Mouse (Mus musculus): ENCODE measurements around the gene Cfap221. TPM values are rescaled to one million over a fixed set of nuclear protein-coding genes. Genes with fewer than 3 reads are reported as not detected.

The Cfap221 gene
- total RNA-seq (2017) = not detected in 2 replicates

DNA sequence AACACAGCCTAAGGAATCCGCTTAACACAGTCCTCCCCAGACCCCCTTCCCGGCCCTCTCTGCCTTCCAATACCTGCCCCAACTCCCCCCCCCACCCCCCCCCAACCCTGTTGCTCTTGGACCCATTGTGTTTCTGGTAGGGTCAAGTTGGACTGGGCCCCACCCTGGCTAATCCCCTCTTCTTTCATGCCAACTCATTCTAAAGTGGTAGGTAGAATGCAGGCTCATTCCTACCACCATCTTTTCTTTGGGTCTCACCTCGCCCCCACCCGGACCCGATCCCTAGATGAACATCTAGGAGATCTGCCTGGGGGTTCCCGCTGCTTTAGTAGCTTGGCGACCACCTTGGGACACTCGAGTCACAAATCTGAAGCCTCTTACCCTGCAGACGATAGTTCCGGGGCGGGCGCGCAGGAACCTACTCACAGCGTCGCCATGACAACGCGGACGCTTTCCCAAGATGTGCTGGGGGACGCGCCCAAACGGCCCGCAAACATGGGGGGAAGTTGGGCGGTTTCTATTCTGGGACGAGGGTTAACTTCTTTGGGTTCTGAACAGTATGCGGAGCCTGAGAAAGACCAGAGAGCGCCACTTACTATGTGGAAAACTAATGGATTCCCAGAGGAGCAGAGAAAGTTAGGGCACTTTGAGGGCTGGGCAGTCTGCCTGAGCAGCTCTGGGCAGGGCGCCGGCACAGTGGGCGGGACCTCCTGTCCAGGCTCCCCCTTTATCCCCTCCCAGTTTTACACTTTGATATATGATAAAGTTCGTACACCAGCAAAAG, at the start of gene Cfap221:
TSS of gene Cfap221 (minus strand) at position 437 of the 784 bp plus-strand sequence.
- ATAC-seq (replicated peaks; ENCODE audit: low read depth, poor library complexity, severe bottlenecking) = peak; percentile 97

GRCm38 (mm10) chr1:120044584-120044983, 47.5 kb upstream of the Cfap221 start:
- ATAC-seq (replicated peaks; ENCODE audit: low read depth, poor library complexity, severe bottlenecking) = peak; percentile 55

DNA sequence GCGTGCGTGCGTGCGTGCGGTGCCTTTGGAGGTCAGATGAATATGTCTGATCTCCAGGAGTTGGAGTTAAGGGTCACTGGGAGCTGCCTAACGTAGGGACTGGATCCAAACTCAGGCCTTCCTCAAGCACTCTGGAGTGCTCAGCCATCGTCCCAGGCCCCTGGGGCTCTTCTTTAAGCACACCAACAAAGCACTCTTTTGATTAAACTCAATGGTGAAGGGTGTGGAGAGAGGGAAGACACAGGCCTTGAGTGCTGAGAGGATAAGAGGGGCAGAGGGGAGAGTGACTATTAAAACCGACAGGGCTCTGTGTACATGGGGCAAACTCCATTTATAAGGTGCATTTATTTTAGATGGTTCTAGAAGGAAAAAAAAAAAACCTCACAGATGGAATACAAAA, 45.4 kb upstream of the Cfap221 start:
- no peak for ATAC-seq (replicated peaks; ENCODE audit: low read depth, poor library complexity, severe bottlenecking)

DNA sequence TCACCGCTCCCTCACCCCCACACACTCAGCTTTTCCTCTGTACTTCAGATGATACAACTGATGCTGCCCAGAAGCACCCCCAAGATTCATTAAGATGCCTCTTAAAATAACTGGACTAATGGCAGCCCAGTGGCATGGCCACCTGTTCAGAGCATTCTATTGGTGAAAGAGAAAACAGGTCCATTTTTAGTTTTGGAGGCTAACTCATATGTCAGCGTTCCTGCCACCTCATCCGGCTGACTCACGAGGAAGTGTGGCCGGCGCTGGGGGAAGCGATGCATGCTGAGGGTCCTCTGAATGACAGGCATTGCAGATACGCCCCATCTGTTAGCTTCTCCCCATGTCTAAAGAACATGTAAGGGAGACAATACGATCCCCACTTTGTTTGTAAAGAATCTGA, 41.6 kb upstream of the Cfap221 start:
- ATAC-seq (replicated peaks; ENCODE audit: low read depth, poor library complexity, severe bottlenecking) = peak; percentile 59

GRCm38 (mm10) chr1:120037021-120037683, 40.1 kb upstream of the Cfap221 start:
- no peak for ATAC-seq (replicated peaks; ENCODE audit: low read depth, poor library complexity, severe bottlenecking)

- no peak for ATAC-seq (replicated peaks; ENCODE audit: low read depth, poor library complexity, severe bottlenecking)
These were observed 38.5 kb upstream of the Cfap221 start for GRCm38 (mm10) chr1:120035456-120036034.

DNA sequence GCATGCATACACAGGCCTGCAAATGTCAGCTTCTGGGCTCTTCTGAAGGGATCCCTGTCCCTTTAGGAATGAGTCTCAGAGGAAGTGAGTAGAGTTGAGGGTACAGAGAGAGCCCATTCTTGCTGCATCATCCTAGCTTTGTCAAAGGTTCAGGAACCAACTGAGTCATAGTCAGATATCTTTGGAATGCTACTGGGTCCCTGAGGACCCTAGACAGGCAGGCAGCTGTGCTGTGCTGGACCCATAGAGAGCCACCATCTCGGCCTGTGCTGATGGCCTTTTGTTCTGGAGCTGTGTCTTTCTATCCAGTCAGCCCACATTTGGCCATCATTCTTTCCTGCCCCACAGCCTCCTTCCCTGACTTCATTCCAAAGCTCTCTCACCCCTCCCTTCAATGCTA, 37.8 kb upstream of the Cfap221 start:
- ATAC-seq (replicated peaks; ENCODE audit: low read depth, poor library complexity, severe bottlenecking) = no peak

DNA sequence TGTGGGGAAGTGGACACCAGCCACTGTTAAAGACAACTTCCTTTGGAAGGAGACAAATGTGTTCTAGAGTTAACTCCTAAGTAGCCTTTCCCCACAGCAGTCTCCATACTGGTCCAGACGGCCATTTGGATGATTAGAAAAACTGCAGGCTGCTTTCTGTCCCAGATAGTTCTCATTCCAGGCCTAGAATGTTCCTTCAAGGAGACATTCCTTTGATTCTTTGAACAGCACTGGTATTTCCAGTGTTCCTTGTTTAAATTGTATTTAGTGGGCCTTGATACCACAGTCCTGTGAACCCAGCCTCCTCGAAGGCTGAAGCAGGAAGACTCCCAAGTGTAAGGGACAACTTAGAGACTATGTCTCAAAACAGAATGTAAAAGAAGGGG, 36.4 kb upstream of the Cfap221 start:
- ATAC-seq (replicated peaks; ENCODE audit: low read depth, poor library complexity, severe bottlenecking) = no peak

GRCm38 (mm10) chr1:120032804-120033468, 35.9 kb upstream of the Cfap221 start:
- peak; percentile 94 for ATAC-seq (replicated peaks; ENCODE audit: low read depth, poor library complexity, severe bottlenecking)

GRCm38 (mm10) chr1:120030474-120030873, 33.4 kb upstream of the Cfap221 start:
- ATAC-seq (replicated peaks; ENCODE audit: low read depth, poor library complexity, severe bottlenecking) = no peak

- ATAC-seq (replicated peaks; ENCODE audit: low read depth, poor library complexity, severe bottlenecking) = no peak
These were observed 30.7 kb upstream of the Cfap221 start for GRCm38 (mm10) chr1:120027693-120028092.

- ATAC-seq (replicated peaks; ENCODE audit: low read depth, poor library complexity, severe bottlenecking) = no peak
These were observed 28.0 kb upstream of the Cfap221 start for GRCm38 (mm10) chr1:120025050-120025439.

GRCm38 (mm10) chr1:120024331-120025049, 27.5 kb upstream of the Cfap221 start:
- no peak for ATAC-seq (replicated peaks; ENCODE audit: low read depth, poor library complexity, severe bottlenecking)

- no peak for ATAC-seq (replicated peaks; ENCODE audit: low read depth, poor library complexity, severe bottlenecking)
These were observed 24.9 kb upstream of the Cfap221 start for GRCm38 (mm10) chr1:120021951-120022350.

DNA sequence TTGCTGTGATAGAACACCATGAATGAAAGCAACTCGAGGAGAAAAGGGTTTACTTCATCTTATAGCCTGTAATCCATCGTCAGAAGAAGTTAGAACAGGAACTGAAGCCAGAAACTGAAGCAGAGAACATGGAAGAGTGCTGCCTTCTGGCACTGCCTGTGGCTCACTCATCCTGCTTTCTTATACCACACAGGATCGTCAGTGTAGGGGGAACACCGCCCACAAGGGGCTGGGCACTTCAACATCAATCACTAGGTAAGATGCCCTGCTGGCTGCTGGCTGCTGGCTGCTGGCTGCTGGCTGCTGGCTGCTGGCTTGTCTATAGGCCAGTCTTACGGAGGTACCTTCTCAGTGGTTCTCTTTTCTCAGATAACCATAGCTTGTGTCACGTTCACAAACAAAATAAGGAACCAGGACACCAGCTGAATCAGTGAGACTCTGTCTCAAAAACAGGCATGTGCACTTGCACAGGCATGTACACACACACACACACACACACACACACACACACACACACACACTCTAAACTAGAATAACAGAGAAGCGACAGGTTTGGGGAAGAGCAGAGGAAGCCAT, 23.4 kb upstream of the Cfap221 start:
- ATAC-seq (replicated peaks; ENCODE audit: low read depth, poor library complexity, severe bottlenecking) = peak; percentile 49

GRCm38 (mm10) chr1:120019428-120019827, 22.4 kb upstream of the Cfap221 start:
- peak; percentile 59 for ATAC-seq (replicated peaks; ENCODE audit: low read depth, poor library complexity, severe bottlenecking)

GRCm38 (mm10) chr1:120018900-120019299, 21.9 kb upstream of the Cfap221 start:
- ATAC-seq (replicated peaks; ENCODE audit: low read depth, poor library complexity, severe bottlenecking) = no peak

GRCm38 (mm10) chr1:120016240-120016639, 19.2 kb upstream of the Cfap221 start:
- peak; percentile 53 for ATAC-seq (replicated peaks; ENCODE audit: low read depth, poor library complexity, severe bottlenecking)

GRCm38 (mm10) chr1:120013111-120013510, 16.1 kb upstream of the Cfap221 start:
- peak; percentile 80 for ATAC-seq (replicated peaks; ENCODE audit: low read depth, poor library complexity, severe bottlenecking)

GRCm38 (mm10) chr1:120012638-120013037, 15.6 kb upstream of the Cfap221 start:
- ATAC-seq (replicated peaks; ENCODE audit: low read depth, poor library complexity, severe bottlenecking) = no peak
